Mouse (Mus musculus) MN1 (cell line): ENCODE data around the gene Rpl38.

Source experiments
- DNase-seq: peaks from one replicate; pipeline ENCODE4 v3.0.0-alpha.2; 2016; ENCODE audit warnings: low spot score

The Rpl38 gene

GRCm38 (mm10) chr11:114704071-114704913, 36.0 kb downstream of the Rpl38 start:
- no peak for DNase-seq

GRCm38 (mm10) chr11:114706358-114706757, 38.0 kb downstream of the Rpl38 start:
- DNase-seq, result no peak

GRCm38 (mm10) chr11:114711393-114711792, 43.1 kb downstream of the Rpl38 start:
- DNase-seq, result no peak

GRCm38 (mm10) chr11:114711861-114712260, 43.5 kb downstream of the Rpl38 start:
- DNase-seq, result no peak

- DNase-seq, result no peak
Measured at GRCm38 (mm10) chr11:114714526-114714925, 46.2 kb downstream of the Rpl38 start.

GRCm38 (mm10) chr11:114715531-114715930, 47.2 kb downstream of the Rpl38 start:
- DNase-seq, result no peak

- DNase-seq, result no peak
Measured at GRCm38 (mm10) chr11:114720535-114720934, 52.2 kb downstream of the Rpl38 start.
